In the genomic region with DNA sequence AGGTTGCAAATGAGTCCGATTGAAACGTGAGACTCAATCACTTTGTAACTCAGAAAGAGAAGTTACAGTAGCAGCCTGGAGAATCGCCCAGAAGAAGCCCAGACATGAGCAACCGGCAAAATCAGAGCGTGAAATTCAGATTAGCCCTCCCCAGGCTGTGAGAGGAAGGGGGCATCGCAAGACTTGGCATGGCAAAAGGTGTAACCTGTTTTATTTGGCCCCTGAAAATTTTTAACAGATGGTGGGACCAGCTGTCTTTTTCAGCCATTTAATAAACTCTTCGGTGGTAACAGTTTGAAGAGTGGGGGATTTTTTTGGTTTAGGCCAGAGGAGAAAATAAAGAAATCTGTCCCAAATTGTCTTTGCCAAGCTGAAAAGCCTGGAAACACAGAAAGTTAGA, we compare ENCODE assay signal across 10 mouse cellular contexts. TPM values are rescaled to one million over a fixed set of nuclear protein-coding genes. Genes with fewer than 3 reads are reported as not detected.
A peak's percentile ranks its signal among the peaks of the same experiment; 100 is the strongest.
DNase-seq lines count a peak whose midpoint lies in the region; ATAC-seq lines count a peak whose summit lies in the region.
"Had no signal": no experiment of that assay in that cellular context is flagged by ENCODE, and none has a peak within 500 bp of the region (broad histone marks: within the 10 kb centered on the region; RNA-seq: fewer than 3 reads in every experiment).

No protein-coding gene starts in this region.

- DNase-seq in heart, postnatal 10 days, result no peak
- no peak for DNase-seq in frontal cortex, postnatal 14 days (ENCODE audit: low spot score in 2 of 2)
- no peak for DNase-seq in left cerebral cortex, adult 18-20 months (ENCODE audit: low spot score in 2 of 2)
- DNase-seq in gastrocnemius, postnatal 14 days, result no peak
- DNase-seq: heart, adult 2 months had no signal

- H3K4me2 ChIP-seq in heart, embryonic 14.5 days (ENCODE audit: low read length), result peak overlapping the region; percentile 49; the same call in 1 of the 2 replicates
- H3K4me2 ChIP-seq in embryonic facial prominence, embryonic 15.5 days (replicated peaks), result peak overlapping the region; percentile 12; the same call in 1 of the 2 replicates
- peak overlapping the region; percentile 43 for H3K4me2 ChIP-seq in limb, embryonic 13.5 days (replicated peaks)

- no peak for ATAC-seq in heart, embryonic 14.5 days (ENCODE audit: insufficient number of reproducible peaks, insufficient read depth, low FRiP score, low read depth)
- peak; percentile 56; the same call in 1 of the 2 replicates for ATAC-seq in cerebellum, adult (ENCODE audit: insufficient number of reproducible peaks, low FRiP score, low TSS enrichment)
- ATAC-seq in embryonic facial prominence, embryonic 15.5 days (ENCODE audit: insufficient number of reproducible peaks, low FRiP score, low TSS enrichment, low read depth), result no peak
- no peak for ATAC-seq in limb, embryonic 13.5 days (ENCODE audit: low FRiP score, low read depth)

- no peaks in the 10 kb centered on the region for H3K9me3 ChIP-seq in heart, embryonic 14.5 days (ENCODE audit: control insufficient read depth, low read length)
- no peaks in the 10 kb centered on the region for H3K9me3 ChIP-seq in embryonic facial prominence, embryonic 15.5 days (replicated peaks)
- no peaks in the 10 kb centered on the region for H3K9me3 ChIP-seq in limb, embryonic 13.5 days

- H3K36me3 ChIP-seq in heart, embryonic 14.5 days (ENCODE audit: control insufficient read depth, insufficient read depth, low read length), result no peaks in the 10 kb centered on the region
- H3K36me3 ChIP-seq in embryonic facial prominence, embryonic 15.5 days, result no peaks in the 10 kb centered on the region
- no peaks in the 10 kb centered on the region for H3K36me3 ChIP-seq in limb, embryonic 13.5 days

- H3K4me1 ChIP-seq in heart, embryonic 14.5 days (ENCODE audit: control insufficient read depth in 2 of 2, insufficient read depth in 2 of 2, low read length in 2 of 2), result peaks cover 0 to 12% of the 10 kb centered on the region in 2 experiments; a peak in 2 of 4 replicates
- 0 out of 2 replicates have a peak, but pooled peaks cover 5% of the 10 kb centered on the region for H3K4me1 ChIP-seq in embryonic facial prominence, embryonic 15.5 days
- peaks cover 18% of the 10 kb centered on the region for H3K4me1 ChIP-seq in limb, embryonic 13.5 days

- H3K9ac ChIP-seq in heart, embryonic 14.5 days (ENCODE audit: low read length), result no peak overlapping the region
- H3K9ac ChIP-seq in embryonic facial prominence, embryonic 15.5 days, result no peak overlapping the region
- no peak overlapping the region for H3K9ac ChIP-seq in limb, embryonic 13.5 days

- intact Hi-C loops in heart, postnatal 10 days (cut with DNase I), result no loop called here
- intact Hi-C loops in gastrocnemius, postnatal 14 days (cut with DNase I; ENCODE audit: low total_unique reads), result no loop called here

- peaks cover 19% of the 10 kb centered on the region for H3K27me3 ChIP-seq in heart, embryonic 14.5 days (ENCODE audit: control insufficient read depth, insufficient read depth, low read length)
- H3K27me3 ChIP-seq in embryonic facial prominence, embryonic 15.5 days, result 0 out of 2 replicates have a peak, but pooled peaks cover 6% of the 10 kb centered on the region
- H3K27me3 ChIP-seq in limb, embryonic 13.5 days, result peaks cover 13% of the 10 kb centered on the region

- no peak overlapping the region for H3K27ac ChIP-seq in heart, embryonic 14.5 days (replicated peaks in 1 of 2; ENCODE audit: control insufficient read depth in 1 of 2, insufficient read depth in 1 of 2, low read depth in 2 of 2, low read length in 2 of 2)
- H3K27ac ChIP-seq in embryonic facial prominence, embryonic 15.5 days (replicated peaks), result no peak overlapping the region
- H3K27ac ChIP-seq in limb, embryonic 13.5 days, result no peak overlapping the region
- H3K27ac ChIP-seq: heart, adult 2 months had no signal

- 17% methylated on average over 7 of the region's 7 CpGs for WGBS in heart, embryonic 14.5 days
- WGBS in embryonic facial prominence, embryonic 15.5 days, result 3% methylated on average over 7 of the region's 7 CpGs
- 2% methylated on average over 7 of the region's 7 CpGs for WGBS in limb, embryonic 13.5 days

- H3K4me3 ChIP-seq in heart, embryonic 14.5 days (ENCODE audit: control insufficient read depth in 1 of 2, insufficient read depth in 1 of 2, low read depth in 1 of 2, low read length in 2 of 2), result no peak overlapping the region
- no peak overlapping the region for H3K4me3 ChIP-seq in embryonic facial prominence, embryonic 15.5 days (replicated peaks)
- peak overlapping the region; percentile 7; the same call in 1 of the 2 replicates for H3K4me3 ChIP-seq in limb, embryonic 13.5 days
- H3K4me3 ChIP-seq: heart, adult 2 months had no signal

RNA-seq across cellular contexts. Expression of gene Sp5, which starts 30.6 kb away (rescaled TPM):
- polyA plus RNA-seq in heart, embryonic 14.5 days (2014; fragmentation: Nextera tagmentation; extraction: Ambion mirVana), result 0.12 and 0.27 TPM in 2 replicates
- under 1 TPM; 0.12 to 0.27 TPM for total RNA-seq in heart, postnatal 10 days (2021)
- polyA plus RNA-seq in embryonic facial prominence, embryonic 15.5 days (2015; fragmentation: Nextera tagmentation; extraction: Ambion mirVana), result 7.4 and 9.6 TPM in 2 replicates
- 3.2 TPM in 2 replicates for polyA plus RNA-seq in limb, embryonic 13.5 days (2015; fragmentation: Nextera tagmentation; extraction: Ambion mirVana)
- under 1 TPM; 0.26 to 0.44 TPM for total RNA-seq in left cerebral cortex, adult 18-20 months (2021)
- not detected for total RNA-seq in gastrocnemius, postnatal 14 days (2021)
- total RNA-seq: heart, adult 2 months; megakaryocyte-erythroid progenitor cell, adult 5-6 weeks had no signal
